Mouse (Mus musculus): ENCODE results near the gene Drd4. TPM values are rescaled to one million over a fixed set of nuclear protein-coding genes. Genes with fewer than 3 reads are reported as not detected.

Drd4 gene
- polyA plus RNA-seq, 2 experiments: not detected

DNA sequence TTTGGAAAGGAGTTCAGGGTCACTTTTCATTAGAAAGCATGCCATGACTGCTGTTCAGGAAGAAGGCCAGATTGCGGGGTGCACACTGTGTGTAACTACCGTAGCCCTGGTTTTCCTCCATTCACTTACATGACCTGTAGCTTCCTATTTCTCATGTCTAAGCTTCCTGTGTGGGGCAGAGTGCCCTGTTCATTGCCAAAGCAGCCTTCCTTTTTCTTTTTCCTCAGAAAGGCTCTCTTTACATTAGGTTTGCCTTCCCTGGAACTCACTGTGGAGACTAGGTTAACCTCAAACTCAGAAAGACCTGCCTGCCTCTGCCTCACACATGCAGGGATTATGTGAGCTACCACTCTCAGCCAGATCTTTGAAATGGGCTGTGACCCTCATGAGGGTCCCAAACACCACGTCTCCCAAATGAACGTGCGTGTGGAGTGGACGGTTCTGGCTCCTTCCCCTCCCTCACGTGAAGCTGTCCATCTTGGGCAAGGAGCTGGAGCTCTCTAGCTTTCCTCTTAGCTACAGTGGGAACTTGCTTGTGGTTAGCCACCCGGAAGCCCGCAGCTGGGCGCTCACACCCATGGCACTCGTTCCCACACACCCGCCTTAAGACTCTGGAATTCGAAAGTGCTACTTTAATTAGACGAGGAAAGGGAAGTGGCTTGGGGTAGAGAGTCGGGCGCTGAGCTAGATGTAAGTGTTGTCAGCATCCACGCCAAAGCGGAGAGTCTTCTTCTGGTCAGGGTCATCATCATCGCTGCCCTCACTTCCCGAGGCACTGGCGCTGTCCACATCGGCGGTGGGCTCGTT, 23.1 kb upstream of the Drd4 start:
- DNase-seq (ENCODE audit: low read depth in 3 of 3, low spot score in 3 of 3): no peak
- TF ChIP-seq CTCF (IDR thresholded peaks at IDR 0.05; ENCODE audit: low read depth): no peak
- no peak for TF ChIP-seq EP300 (IDR thresholded peaks at IDR 0.05; ENCODE audit: low read depth)
- no peak overlapping the region for H3K9ac ChIP-seq (replicated peaks)
- H3K4me2 ChIP-seq (ENCODE audit: low read depth): peak overlapping the region; percentile 44
- H3K9me3 ChIP-seq (ENCODE audit: control insufficient read depth, low read length): no peaks in the 10 kb centered on the region
- 17% methylated on average over 24 of the region's 24 CpGs for WGBS (ENCODE audit: insufficient replicate concordance)
- no peaks in the 10 kb centered on the region; the same call in 1 of the 2 replicates for H3K27me3 ChIP-seq (ENCODE audit: control insufficient read depth, insufficient read depth, low read length)
- peaks cover 13 to 17% of the 10 kb centered on the region in 2 experiments for H3K4me1 ChIP-seq (replicated peaks; ENCODE audit: control insufficient read depth in 2 of 2, insufficient read depth in 2 of 2, low read length in 1 of 2)
- peak overlapping the region in 1 of 2 experiments; percentile 9; a peak in 1 of 4 replicates for H3K4me3 ChIP-seq (ENCODE audit: insufficient read depth in 1 of 2, low read depth in 2 of 2, low read length in 2 of 2)
- no peak overlapping the region for H3K27ac ChIP-seq
- H3K36me3 ChIP-seq (replicated peaks; ENCODE audit: control insufficient read depth, insufficient read depth, low read depth): peaks cover under 1% of the 10 kb centered on the region
- no peak for ATAC-seq (ENCODE audit: insufficient read depth)

DNA sequence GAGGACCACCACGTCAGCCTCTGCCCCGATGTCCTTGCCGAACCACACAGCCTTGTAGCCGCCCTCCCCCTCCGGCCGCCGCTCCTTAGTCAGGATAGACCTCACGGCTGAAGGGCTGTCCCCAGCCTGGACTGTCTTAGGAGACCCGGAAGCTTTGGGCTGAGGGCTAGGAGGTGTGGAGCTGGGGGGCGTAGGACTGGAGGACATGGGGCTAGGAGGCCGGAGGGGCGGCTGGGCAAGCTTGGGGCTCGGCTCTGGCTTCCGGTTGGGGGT, 22.6 kb upstream of the Drd4 start:
- H3K4me3 ChIP-seq (ENCODE audit: insufficient read depth in 1 of 2, low read depth in 2 of 2, low read length in 2 of 2): peak overlapping the region in 1 of 2 experiments; percentile 9; a peak in 1 of 4 replicates
- ATAC-seq (ENCODE audit: insufficient read depth) (no peak), DNase-seq (ENCODE audit: low read depth in 3 of 3, low spot score in 3 of 3) (no peak)
- H3K4me1 ChIP-seq (replicated peaks; ENCODE audit: control insufficient read depth in 2 of 2, insufficient read depth in 2 of 2, low read length in 1 of 2): peaks cover 13 to 17% of the 10 kb centered on the region in 2 experiments
- TF ChIP-seq CTCF (IDR thresholded peaks at IDR 0.05; ENCODE audit: low read depth): no peak
- TF ChIP-seq EP300 (IDR thresholded peaks at IDR 0.05; ENCODE audit: low read depth): no peak
- peak overlapping the region; percentile 27 for H3K4me2 ChIP-seq (ENCODE audit: low read depth)
- H3K27me3 ChIP-seq (ENCODE audit: control insufficient read depth, insufficient read depth, low read length): no peaks in the 10 kb centered on the region; the same call in 1 of the 2 replicates
- H3K9me3 ChIP-seq (ENCODE audit: control insufficient read depth, low read length): no peaks in the 10 kb centered on the region
- H3K36me3 ChIP-seq (replicated peaks; ENCODE audit: control insufficient read depth, insufficient read depth, low read depth): no peaks in the 10 kb centered on the region; the same call in 1 of the 2 replicates
- no peak overlapping the region for H3K27ac ChIP-seq
- H3K9ac ChIP-seq (replicated peaks): no peak overlapping the region
- 47% methylated on average over 14 of the region's 14 CpGs for WGBS (ENCODE audit: insufficient replicate concordance)

DNA sequence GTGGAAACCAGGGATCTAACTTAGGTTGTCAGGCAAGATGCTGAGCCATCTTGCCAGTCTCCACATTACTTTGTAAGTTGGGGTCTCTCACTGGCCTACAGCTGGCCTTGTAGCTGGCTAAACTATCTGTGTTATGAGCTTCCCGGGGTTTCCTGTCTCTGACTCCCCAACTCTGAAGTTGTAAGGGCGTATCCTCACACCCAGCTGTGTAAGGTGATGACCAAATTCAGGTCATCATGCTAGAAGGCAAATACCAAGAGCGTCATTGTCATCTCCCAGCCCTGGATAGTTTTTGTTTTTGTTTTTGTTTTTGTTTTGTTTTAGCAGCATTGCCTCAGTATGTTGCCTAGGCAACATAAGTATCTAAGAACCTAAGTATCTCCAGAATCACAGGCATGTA, 21.2 kb upstream of the Drd4 start:
- H3K4me1 ChIP-seq (replicated peaks; ENCODE audit: control insufficient read depth in 2 of 2, insufficient read depth in 2 of 2, low read length in 1 of 2): peaks cover 6% of the 10 kb centered on the region in 2 experiments
- H3K27me3 ChIP-seq (ENCODE audit: control insufficient read depth, insufficient read depth, low read length): no peaks in the 10 kb centered on the region; the same call in 1 of the 2 replicates
- H3K9me3 ChIP-seq (ENCODE audit: control insufficient read depth, low read length): no peaks in the 10 kb centered on the region
- WGBS (ENCODE audit: insufficient replicate concordance): 66% methylated on average over 3 of the region's 3 CpGs
- no peak overlapping the region for H3K9ac ChIP-seq (replicated peaks)
- H3K27ac ChIP-seq: no peak overlapping the region
- H3K4me3 ChIP-seq (ENCODE audit: insufficient read depth in 1 of 2, low read depth in 2 of 2, low read length in 2 of 2): no peak overlapping the region
- TF ChIP-seq EP300 (IDR thresholded peaks at IDR 0.05; ENCODE audit: low read depth) (no peak), CTCF (IDR thresholded peaks at IDR 0.05; ENCODE audit: low read depth) (no peak)
- H3K36me3 ChIP-seq (replicated peaks; ENCODE audit: control insufficient read depth, insufficient read depth, low read depth): no peaks in the 10 kb centered on the region
- ATAC-seq (ENCODE audit: insufficient read depth) (no peak), DNase-seq (ENCODE audit: low read depth in 3 of 3, low spot score in 3 of 3) (no peak)
- no peak overlapping the region for H3K4me2 ChIP-seq (ENCODE audit: low read depth)

DNA sequence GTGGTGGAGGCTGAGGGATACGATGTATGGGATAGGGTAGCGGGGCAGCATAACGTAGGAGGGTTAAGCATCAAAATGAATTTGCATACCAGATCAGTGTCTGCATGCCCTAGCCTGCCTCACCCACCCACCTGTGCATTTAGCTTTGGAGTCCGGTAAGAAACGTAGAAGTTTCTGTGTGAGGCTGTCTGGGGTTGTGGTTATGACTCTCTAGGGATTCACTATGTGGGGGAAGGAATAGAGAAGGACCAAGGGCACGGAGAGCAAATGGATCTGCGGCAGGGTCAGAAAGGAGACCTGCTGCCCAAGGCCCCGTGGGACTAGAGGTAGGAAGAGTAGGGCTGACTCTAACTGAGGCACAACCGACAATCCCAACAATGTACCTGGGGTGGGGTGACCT, 16.4 kb upstream of the Drd4 start:
- WGBS (ENCODE audit: insufficient replicate concordance): 70% methylated on average over 9 of the region's 9 CpGs
- H3K36me3 ChIP-seq (replicated peaks; ENCODE audit: control insufficient read depth, insufficient read depth, low read depth): no peaks in the 10 kb centered on the region
- peaks cover 19% of the 10 kb centered on the region for H3K27me3 ChIP-seq (ENCODE audit: control insufficient read depth, insufficient read depth, low read length)
- ATAC-seq (ENCODE audit: insufficient read depth) (no peak), DNase-seq (ENCODE audit: low read depth in 3 of 3, low spot score in 3 of 3) (no peak)
- no peak overlapping the region for H3K4me3 ChIP-seq (ENCODE audit: insufficient read depth in 1 of 2, low read depth in 2 of 2, low read length in 2 of 2)
- no peak overlapping the region for H3K9ac ChIP-seq (replicated peaks)
- H3K27ac ChIP-seq: no peak overlapping the region
- no peak for TF ChIP-seq EP300 (IDR thresholded peaks at IDR 0.05; ENCODE audit: low read depth)
- no peak for TF ChIP-seq CTCF (IDR thresholded peaks at IDR 0.05; ENCODE audit: low read depth)
- no peaks in the 10 kb centered on the region for H3K9me3 ChIP-seq (ENCODE audit: control insufficient read depth, low read length)
- H3K4me1 ChIP-seq (replicated peaks; ENCODE audit: control insufficient read depth in 2 of 2, insufficient read depth in 2 of 2, low read length in 1 of 2): 0 out of 4 replicates have a peak, but pooled peaks cover 0 to 2% of the 10 kb centered on the region in 2 experiments
- H3K4me2 ChIP-seq (ENCODE audit: low read depth): no peak overlapping the region

DNA sequence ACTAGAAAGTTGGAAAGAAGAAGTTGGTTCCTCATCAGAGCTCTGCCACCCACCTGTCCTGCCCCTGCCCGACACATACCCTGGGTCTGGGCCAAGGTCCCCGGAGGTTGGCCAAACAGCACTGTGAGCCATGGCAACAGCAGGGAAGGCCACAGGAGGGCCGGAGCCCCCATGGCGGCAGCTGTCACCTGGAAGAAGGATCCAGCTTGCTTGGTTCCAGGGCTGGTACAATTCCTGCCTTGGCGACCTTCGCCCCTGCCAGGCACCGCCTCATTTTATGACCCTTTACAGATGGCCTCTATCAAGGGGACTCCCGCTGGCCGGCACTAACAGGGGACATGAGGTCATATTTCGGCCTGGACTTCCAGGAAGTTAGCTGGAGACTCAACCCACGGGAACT, 15.3 kb upstream of the Drd4 start, which contains the start of gene Cdhr5:
TSS of gene Cdhr5 (minus strand) at position 241 of the 400 bp plus-strand sequence.
- Histone ChIP-seq H3K4me2 (ENCODE audit: low read depth) (no peak within 1 kb of the TSS), H3K4me1 (replicated peaks; ENCODE audit: control insufficient read depth in 2 of 2, insufficient read depth in 2 of 2, low read length in 1 of 2) (0 out of 4 replicates have a peak, but pooled peaks cover 0 to 2% of the 10 kb centered on the region in 2 experiments), H3K36me3 (replicated peaks; ENCODE audit: control insufficient read depth, insufficient read depth, low read depth) (no peaks in the 10 kb centered on the region), H3K27me3 (ENCODE audit: control insufficient read depth, insufficient read depth, low read length) (peaks cover 22% of the 10 kb centered on the region), H3K9me3 (ENCODE audit: control insufficient read depth, low read length) (no peaks in the 10 kb centered on the region), H3K27ac (no peak within 1 kb of the TSS), H3K4me3 (ENCODE audit: insufficient read depth in 1 of 2, low read depth in 2 of 2, low read length in 2 of 2) (no peak within 1 kb of the TSS), H3K9ac (replicated peaks) (no peak within 1 kb of the TSS)
- WGBS (ENCODE audit: insufficient replicate concordance): 67% methylated on average over 11 of the region's 11 CpGs
- DNase-seq (ENCODE audit: low read depth in 3 of 3, low spot score in 3 of 3): no peak
- TF ChIP-seq EP300 (IDR thresholded peaks at IDR 0.05; ENCODE audit: low read depth) (no peak), CTCF (IDR thresholded peaks at IDR 0.05; ENCODE audit: low read depth) (no peak)
- ATAC-seq (ENCODE audit: insufficient read depth): no peak

Data from liver, embryonic 14.5 days (tissue).